Mouse (Mus musculus) liver, postnatal 0 days (tissue): Measurements from ENCODE around the gene Dchs1. TPM values are rescaled to one million over a fixed set of nuclear protein-coding genes. Genes with fewer than 3 reads are reported as not detected.

Experiments used
- ATAC-seq: fragments of 200-750 bp; cut with Nextera tagmentation; 2 replicates; pipeline ENCODE4 v1.8.0; 2017; ENCODE audit warnings: mild to moderate bottlenecking, moderate library complexity
- DNase-seq: peaks from one replicate; pipeline ENCODE4 v3.0.0-alpha.2; 2016
- H3K27ac ChIP-seq: fragments of 300-500 bp; sonication (generic); 2 replicates; pipeline ENCODE4 v1.5.1; 2014; ENCODE audit warnings: antibody characterized with exemption, moderate library complexity, mild to moderate bottlenecking, low read depth
- H3K27me3 ChIP-seq: fragments of 300-500 bp; sonication (generic); 2 replicates; pipeline ENCODE4 v1.6.1; 2014; ENCODE audit warnings: low read length, control low read depth, mixed read lengths; ENCODE audit not compliant: insufficient read depth
- H3K36me3 ChIP-seq: fragments of 300-500 bp; sonication (generic); replicated peaks from 2 replicates; pipeline ENCODE4 v1.6.1; 2014; ENCODE audit warnings: mild to moderate bottlenecking, control low read depth, low read length, moderate library complexity, mixed read lengths; ENCODE audit not compliant: insufficient read depth
- H3K4me1 ChIP-seq: fragments of 300-500 bp; sonication (generic); 2 replicates; pipeline ENCODE4 v1.6.1; 2014; ENCODE audit warnings: antibody characterized with exemption, mild to moderate bottlenecking, control low read depth; ENCODE audit not compliant: insufficient read depth
- H3K4me2 ChIP-seq: fragments of 300-500 bp; sonication (generic); 2 replicates; pipeline ENCODE4 v1.6.1; 2014; ENCODE audit warnings: low read depth, mild to moderate bottlenecking, low read length, moderate library complexity, mixed read lengths
- H3K4me3 ChIP-seq: fragments of 300-500 bp; sonication (generic); 2 replicates; pipeline ENCODE4 v1.5.1; 2014; ENCODE audit warnings: low read depth, low read length
- H3K9ac ChIP-seq: fragments of 300-500 bp; sonication (generic); replicated peaks from 2 replicates; pipeline ENCODE4 v1.6.1; 2014; ENCODE audit warnings: mild to moderate bottlenecking, moderate library complexity
- H3K9me3 ChIP-seq: fragments of 300-500 bp; sonication (generic); 2 replicates; pipeline ENCODE4 v1.6.1; 2016; ENCODE audit warnings: mild to moderate bottlenecking, control low read depth, low read length, mixed read lengths
- CTCF ChIP-seq: sonication (generic); IDR thresholded peaks from 2 replicates; pipeline ENCODE4 v1.5.1; 2016; ENCODE audit warnings: antibody characterized with exemption, low read depth
- EP300 ChIP-seq: IDR thresholded peaks from 2 replicates; pipeline ENCODE4 v1.6.1; 2016; ENCODE audit warnings: antibody characterized with exemption, low read depth, mild to moderate bottlenecking
- WGBS: fragments of 180-500 bp; shearing (Covaris S2); extraction: QIAGEN DNeasy Blood & Tissue Kit; methylation state at CpG from one replicate; pipeline ENCODE4 v1.1.7; 2014; ENCODE audit not compliant: insufficient replicate concordance; 5-methylcytosine and 5-hydroxymethylcytosine counted together
- polyA plus RNA-seq: library from polyadenylated mRNA; unstranded; fragments of >200 nt; fragmentation: Nextera tagmentation; extraction: Ambion mirVana; gene quantifications from 2 replicates; pipeline ENCODE4 v1.2.1, GENCODE M21; 2015

Dchs1 gene
- polyA plus RNA-seq, 1 experiment from 2014 or later: 0.58 TPM

GRCm38 (mm10) chr7:105793701-105794100, 6.2 kb upstream of the Dchs1 start:
- no peaks in the 10 kb centered on the region for H3K4me1 ChIP-seq
- ATAC-seq (no peak), DNase-seq (no peak)
- H3K27ac ChIP-seq: no peak overlapping the region
- TF ChIP-seq CTCF (no peak), EP300 (no peak)
- H3K36me3 ChIP-seq: no peaks in the 10 kb centered on the region
- no peak overlapping the region for H3K4me3 ChIP-seq
- H3K9ac ChIP-seq: no peak overlapping the region
- H3K27me3 ChIP-seq: 0 out of 2 replicates have a peak, but pooled peaks cover under 1% of the 10 kb centered on the region
- H3K4me2 ChIP-seq: no peak overlapping the region
- H3K9me3 ChIP-seq: no peaks in the 10 kb centered on the region
- 77% methylated on average over 7 of the region's 7 CpGs for WGBS

- TF ChIP-seq EP300 (no peak), CTCF (no peak)
- Histone ChIP-seq H3K4me1 (0 out of 2 replicates have a peak, but pooled peaks cover 4% of the 10 kb centered on the region), H3K27me3 (peaks cover 20% of the 10 kb centered on the region), H3K4me3 (no peak overlapping the region), H3K9me3 (no peaks in the 10 kb centered on the region), H3K36me3 (no peaks in the 10 kb centered on the region), H3K9ac (no peak overlapping the region), H3K4me2 (no peak overlapping the region), H3K27ac (no peak overlapping the region)
- ATAC-seq (no peak), DNase-seq (no peak)
- WGBS: 56% methylated on average over 1 of the region's 1 CpGs
These were observed 3.7 kb upstream of the Dchs1 start for GRCm38 (mm10) chr7:105791147-105791546.

- peaks cover 35% of the 10 kb centered on the region for H3K27me3 ChIP-seq
- TF ChIP-seq CTCF (no peak), EP300 (no peak)
- WGBS: 19% methylated on average over 19 of the region's 20 CpGs
- peak overlapping the region; percentile 48 for H3K4me3 ChIP-seq
- 0 out of 2 replicates have a peak overlapping the region, but pooled peaks have one; percentile 24 for H3K27ac ChIP-seq
- no peaks in the 10 kb centered on the region for H3K36me3 ChIP-seq
- H3K9ac ChIP-seq: peak overlapping the region; percentile 45; the same call in 1 of the 2 replicates
- ATAC-seq (peak; percentile 63), DNase-seq (peak; percentile 40)
- H3K9me3 ChIP-seq: no peaks in the 10 kb centered on the region
- 0 out of 2 replicates have a peak, but pooled peaks cover 4% of the 10 kb centered on the region for H3K4me1 ChIP-seq
- peak overlapping the region; percentile 67 for H3K4me2 ChIP-seq
These were observed 759 bp downstream of the Dchs1 start for GRCm38 (mm10) chr7:105786506-105787284.

GRCm38 (mm10) chr7:105784556-105784955, 2.9 kb downstream of the Dchs1 start:
- H3K9ac ChIP-seq: no peak overlapping the region
- H3K27me3 ChIP-seq: peaks cover 35% of the 10 kb centered on the region
- H3K36me3 ChIP-seq: no peaks in the 10 kb centered on the region
- no peak overlapping the region for H3K4me2 ChIP-seq
- WGBS: 41% methylated on average over 4 of the region's 4 CpGs
- H3K9me3 ChIP-seq: no peaks in the 10 kb centered on the region
- DNase-seq (no peak), ATAC-seq (no peak)
- 0 out of 2 replicates have a peak, but pooled peaks cover 4% of the 10 kb centered on the region for H3K4me1 ChIP-seq
- H3K27ac ChIP-seq: no peak overlapping the region
- no peak for TF ChIP-seq EP300
- TF ChIP-seq CTCF: no peak
- H3K4me3 ChIP-seq: no peak overlapping the region

- DNase-seq (no peak), ATAC-seq (no peak)
- Histone ChIP-seq H3K4me2 (no peak overlapping the region), H3K36me3 (no peaks in the 10 kb centered on the region), H3K27me3 (peaks cover 35% of the 10 kb centered on the region), H3K4me1 (peaks cover 7% of the 10 kb centered on the region; the same call in 1 of the 2 replicates), H3K4me3 (no peak overlapping the region), H3K27ac (no peak overlapping the region), H3K9me3 (no peaks in the 10 kb centered on the region), H3K9ac (no peak overlapping the region)
- TF ChIP-seq EP300: no peak
- no peak for TF ChIP-seq CTCF
- WGBS: 46% methylated on average over 4 of the region's 4 CpGs
These were observed 3.6 kb downstream of the Dchs1 start for GRCm38 (mm10) chr7:105783861-105784260.

- peak overlapping the region; percentile 59 for H3K27ac ChIP-seq
- H3K4me2 ChIP-seq: peak overlapping the region; percentile 32
- 42% methylated on average over 4 of the region's 4 CpGs for WGBS
- no peaks in the 10 kb centered on the region for H3K36me3 ChIP-seq
- TF ChIP-seq CTCF: no peak
- no peak for TF ChIP-seq EP300
- H3K27me3 ChIP-seq: peaks cover 2% of the 10 kb centered on the region; the same call in 1 of the 2 replicates
- ATAC-seq: peak; percentile 57
- no peak overlapping the region for H3K9ac ChIP-seq
- no peaks in the 10 kb centered on the region for H3K9me3 ChIP-seq
- peaks cover 15% of the 10 kb centered on the region for H3K4me1 ChIP-seq
- DNase-seq: no peak
- H3K4me3 ChIP-seq: no peak overlapping the region
These were observed 8.7 kb downstream of the Dchs1 start for GRCm38 (mm10) chr7:105778553-105779265.
